Mouse (Mus musculus) gastrocnemius, postnatal 25 days (tissue): ENCODE data around the gene Clk3. TPM values are rescaled to one million over a fixed set of nuclear protein-coding genes. Genes with fewer than 3 reads are reported as not detected.
A peak's percentile ranks its signal among the peaks of the same experiment; 100 is the strongest.

Experiments used
- DNase-seq: peaks from one replicate; pipeline ENCODE4 v3.0.0; 2022
- long read RNA-seq, 2 experiments: library from polyadenylated mRNA; stranded (forward); transcript quantifications; one replicate each; pipeline ENCODE4 v2.0.0; 2021
- total RNA-seq, 2 experiments: library from RNA; stranded (reverse); gene quantifications; 1 replicate in 1 of 2; 2 replicates in 1 of 2; pipeline ENCODE4 v1.2.3; 2021

The Clk3 gene
- 10 to 100 TPM; 28.7 to 31.3 TPM for total RNA-seq
- long read RNA-seq, experiment 1, transcript Clk3-201 (13 exons, 2,496 nt): major isoform, 16 of 34 reads
- long read RNA-seq, experiment 1, partial matches to known transcripts: 3 of 34 reads
- long read RNA-seq, experiment 1, other reads (novel, unspliced or antisense): 15 of 34 reads
- long read RNA-seq, experiment 2, transcript Clk3-201 (13 exons, 2,496 nt): major isoform, 18 of 32 reads
- long read RNA-seq, experiment 2, partial matches to known transcripts: 5 of 32 reads
- long read RNA-seq, experiment 2, other reads (novel, unspliced or antisense): 9 of 32 reads

DNA sequence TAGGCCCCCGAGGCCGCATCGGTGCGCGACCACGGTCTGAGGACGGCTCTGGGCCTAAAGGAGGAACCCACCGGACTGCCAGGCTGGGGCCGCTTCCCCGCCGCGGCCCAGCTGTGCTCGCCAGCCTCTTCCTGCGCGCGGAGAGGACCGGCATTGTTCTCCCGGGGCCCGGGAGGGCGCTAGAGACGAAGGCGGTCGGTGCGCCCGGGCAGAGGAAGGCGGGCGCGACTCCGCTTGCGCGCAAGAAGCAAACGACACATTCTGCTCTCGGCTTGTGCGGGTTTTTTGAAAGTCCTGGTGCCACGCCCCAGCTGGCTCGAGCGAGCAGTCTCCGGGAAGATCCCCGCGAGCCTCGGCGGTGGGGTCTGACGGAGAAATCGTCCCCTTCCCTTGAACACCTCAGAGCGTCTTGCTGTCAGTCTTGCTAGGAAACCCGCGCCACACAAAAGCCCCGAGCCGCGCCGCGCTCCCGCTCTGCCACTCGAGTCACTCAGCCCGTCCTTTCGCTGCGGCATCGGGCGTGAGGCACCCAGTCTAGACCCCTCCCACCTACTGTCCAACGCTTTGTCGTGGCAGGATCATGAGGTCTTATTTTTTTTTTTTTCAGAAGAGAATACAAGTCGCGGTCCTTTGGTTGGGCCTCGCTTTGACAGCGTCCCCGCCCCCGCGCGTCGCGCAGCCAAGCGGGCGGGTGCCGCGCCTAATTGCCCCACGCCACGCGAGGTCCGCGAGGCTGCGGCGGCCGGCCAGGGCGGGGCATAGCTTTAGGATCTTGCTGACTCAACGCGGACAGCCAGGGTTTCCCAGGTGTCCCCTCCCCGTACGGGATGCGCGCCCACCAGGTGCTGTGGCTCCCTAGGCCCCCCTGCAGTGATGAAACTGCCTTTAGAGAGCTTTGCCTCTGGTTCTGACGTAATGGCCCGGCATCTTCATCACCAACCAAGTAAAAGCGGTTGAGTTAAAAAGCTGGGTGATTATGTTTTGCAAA, at the start of gene Clk3:
TSS of gene Clk3 (minus strand) at position 497 of the 988 bp plus-strand sequence.
- peak; percentile 62 for DNase-seq

DNA sequence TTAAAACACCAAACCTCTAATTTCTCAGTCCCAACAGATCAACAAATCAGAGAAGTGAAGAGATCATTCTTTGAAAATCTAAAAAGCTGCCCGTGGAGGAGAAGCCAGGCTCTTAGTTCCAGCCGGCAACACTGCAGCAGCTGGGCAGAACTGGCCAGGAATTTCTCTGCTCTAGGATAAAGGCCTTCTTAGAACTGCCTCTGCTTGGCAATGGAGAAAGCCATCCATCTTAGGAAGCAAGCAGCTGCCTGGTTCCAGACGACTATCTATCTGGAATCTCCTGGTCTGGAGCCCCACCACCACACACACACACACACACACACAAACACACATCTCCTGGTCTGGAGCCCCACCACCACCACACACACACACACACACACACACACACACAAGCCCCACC, 49.2 kb upstream of the Clk3 start:
- DNase-seq: no peak

DNA sequence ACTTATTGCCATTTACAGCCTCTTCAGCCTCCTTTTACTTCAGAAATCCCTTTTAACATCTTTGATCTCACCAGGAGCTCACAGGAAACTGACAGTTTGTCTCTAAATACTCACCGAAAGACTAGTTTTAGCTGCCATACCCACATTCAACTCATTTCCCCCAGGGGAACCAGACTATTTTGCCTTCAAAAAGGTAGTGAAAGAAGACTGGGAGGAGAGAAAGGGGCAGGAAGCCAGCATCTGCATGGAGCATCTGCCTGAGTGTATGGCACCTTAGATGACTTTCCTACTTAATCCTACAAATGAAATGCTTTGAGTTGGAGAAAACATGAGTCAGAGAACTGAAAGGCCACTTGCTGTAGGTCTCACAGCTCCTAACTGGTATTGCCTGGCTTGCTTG, 48.4 kb upstream of the Clk3 start:
- no peak for DNase-seq

- no peak for DNase-seq
These were observed 46.4 kb upstream of the Clk3 start for GRCm38 (mm10) chr9:57811793-57812733.

DNA sequence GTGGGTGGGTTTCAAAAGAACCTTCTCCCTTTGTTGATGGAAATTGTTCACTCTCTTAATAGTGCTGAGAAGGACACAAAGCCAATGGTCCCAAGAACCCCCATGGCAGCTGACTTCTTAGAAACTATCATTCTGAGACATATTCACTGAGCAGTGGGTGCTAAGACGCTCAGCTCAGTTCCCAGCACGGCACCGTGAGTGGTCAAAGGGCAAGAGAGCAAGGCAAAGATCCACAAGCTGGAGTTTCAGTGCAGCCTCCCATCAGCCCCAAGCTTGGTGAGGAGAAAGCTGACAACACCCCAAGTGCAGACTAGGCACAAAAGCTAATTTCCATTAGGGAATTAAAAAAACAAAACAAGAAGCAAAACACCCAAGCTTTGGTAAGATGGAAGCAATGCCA, 45.0 kb upstream of the Clk3 start:
- DNase-seq: no peak

GRCm38 (mm10) chr9:57808771-57809310, 43.2 kb upstream of the Clk3 start:
- DNase-seq: no peak

GRCm38 (mm10) chr9:57807174-57807651, 41.6 kb upstream of the Clk3 start:
- no peak for DNase-seq

- DNase-seq: no peak
These were observed 40.4 kb upstream of the Clk3 start for GRCm38 (mm10) chr9:57806066-57806481.

DNA sequence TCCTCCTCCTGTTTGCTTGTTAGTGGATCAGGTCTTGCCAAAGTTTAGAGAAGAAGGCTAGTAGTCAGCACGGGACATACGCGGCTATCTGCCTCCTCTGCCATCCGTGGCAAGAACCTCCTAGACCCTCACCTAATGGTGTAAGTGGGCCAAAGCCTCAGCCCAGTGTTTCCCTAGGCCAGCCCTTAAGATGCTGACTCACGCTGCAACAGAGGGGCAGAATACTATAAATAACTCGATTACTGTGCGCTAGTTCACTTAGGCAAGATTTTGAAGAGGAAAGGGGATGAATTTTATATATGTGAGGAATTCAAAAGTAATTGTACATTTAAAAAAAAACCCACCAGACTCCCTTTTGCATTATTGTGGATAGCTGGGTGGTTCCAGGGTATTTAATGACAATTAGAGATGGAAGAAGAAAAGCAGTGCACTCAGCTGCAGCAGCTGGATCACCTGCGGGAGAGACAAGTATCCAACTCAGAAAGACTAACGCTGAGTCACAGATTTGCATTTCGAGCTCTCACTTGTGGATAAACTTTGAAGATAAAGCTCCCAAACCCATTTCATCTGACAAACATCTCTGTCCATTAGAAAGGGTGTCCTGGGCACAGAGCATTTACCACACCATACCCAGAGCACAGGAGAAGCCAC, 39.6 kb upstream of the Clk3 start:
- DNase-seq: no peak

DNA sequence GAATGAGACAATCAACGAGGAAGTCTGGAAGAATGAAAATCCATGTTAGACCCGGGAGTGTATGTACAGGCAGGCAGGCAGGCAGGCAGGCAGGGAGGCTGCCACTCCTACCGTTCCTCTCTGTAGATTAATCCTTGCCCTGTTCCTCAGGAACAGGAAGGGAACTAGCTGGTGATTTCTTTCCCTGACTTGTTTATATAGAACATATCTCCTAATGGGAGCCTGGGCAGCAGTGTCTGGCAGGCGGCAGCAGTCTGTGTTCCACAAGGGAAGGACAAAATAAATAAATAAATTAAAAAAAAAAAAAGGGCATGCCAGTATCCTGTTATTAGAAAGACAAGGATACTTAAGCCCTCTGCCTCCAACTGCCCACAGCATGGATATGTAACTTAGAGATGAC, 38.2 kb upstream of the Clk3 start:
- DNase-seq: no peak

DNA sequence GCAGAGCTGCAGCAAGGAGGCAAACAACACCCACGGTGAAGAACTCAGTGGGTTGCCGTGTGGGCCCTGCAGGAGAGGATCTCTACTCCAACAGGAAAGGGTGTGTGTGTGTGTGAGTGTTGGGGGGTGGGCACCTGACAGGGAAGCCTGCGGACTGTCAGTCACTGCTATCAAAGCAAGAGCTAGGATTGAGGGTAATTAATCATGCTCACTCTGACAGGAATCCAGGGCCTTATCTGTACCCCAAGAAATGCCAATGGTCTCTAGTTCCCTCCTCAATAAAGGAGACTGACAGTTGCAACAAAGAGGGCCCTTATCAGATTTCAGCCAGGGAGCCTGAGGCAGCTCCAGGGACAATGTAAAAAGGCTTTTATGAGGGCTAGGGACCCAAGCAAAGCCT, 37.4 kb upstream of the Clk3 start:
- DNase-seq: no peak

DNA sequence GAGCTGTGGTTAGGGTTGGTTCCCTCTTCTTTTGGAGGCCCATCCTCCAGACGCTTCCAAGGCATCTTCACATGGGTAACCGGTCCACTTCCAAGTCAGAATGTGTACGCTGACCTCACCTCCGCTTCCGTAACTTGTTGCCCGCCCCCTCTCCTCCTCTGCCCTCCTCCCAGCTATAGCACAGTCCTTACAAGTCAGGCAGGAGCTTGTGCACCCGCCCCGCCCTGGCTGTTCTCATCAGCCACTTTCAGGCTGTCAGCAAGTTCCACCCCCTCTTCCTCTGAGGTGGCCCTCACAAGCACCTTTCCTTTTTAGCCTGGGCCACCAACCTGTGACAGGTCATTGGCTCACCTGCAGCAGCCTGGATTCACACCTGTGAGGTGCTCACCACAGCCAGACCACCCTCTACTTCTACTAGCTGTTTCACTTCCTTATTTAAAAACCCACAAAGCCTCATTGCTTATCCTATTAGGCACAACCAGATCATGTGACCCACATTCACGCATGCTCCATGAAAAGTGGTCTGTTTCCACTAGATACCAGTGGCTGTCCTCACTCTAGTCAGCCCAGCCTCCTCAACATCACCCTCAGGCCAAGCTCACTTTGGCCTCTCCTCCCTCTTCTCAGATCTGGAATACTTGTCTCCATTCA, 34.8 kb upstream of the Clk3 start:
- no peak for DNase-seq

- DNase-seq: peak; percentile 42
These were observed 33.1 kb upstream of the Clk3 start for GRCm38 (mm10) chr9:57798725-57799253.

GRCm38 (mm10) chr9:57797456-57797855, 31.8 kb upstream of the Clk3 start:
- DNase-seq: no peak

DNA sequence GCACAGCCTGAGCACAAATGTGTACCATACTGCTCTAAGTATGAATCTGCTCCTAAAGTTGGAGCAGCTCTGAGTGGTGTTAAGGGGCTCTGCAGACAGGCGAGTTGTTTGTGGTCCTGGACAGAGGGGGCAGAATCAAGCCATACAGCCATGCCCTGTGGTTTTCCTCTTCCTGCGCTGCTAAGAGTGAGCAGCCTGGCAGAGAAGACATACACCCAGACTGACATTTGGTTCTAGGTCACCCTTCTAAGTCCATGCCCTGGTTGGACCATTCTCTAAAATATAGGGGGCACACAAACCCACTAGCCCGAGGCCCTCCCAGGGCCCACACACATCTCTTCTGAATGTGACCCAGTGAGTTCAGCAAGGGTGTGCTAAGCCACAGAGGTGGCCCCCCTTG, 24.1 kb upstream of the Clk3 start:
- no peak for DNase-seq

- DNase-seq: no peak
These were observed 17.0 kb upstream of the Clk3 start for GRCm38 (mm10) chr9:57782656-57783055.

DNA sequence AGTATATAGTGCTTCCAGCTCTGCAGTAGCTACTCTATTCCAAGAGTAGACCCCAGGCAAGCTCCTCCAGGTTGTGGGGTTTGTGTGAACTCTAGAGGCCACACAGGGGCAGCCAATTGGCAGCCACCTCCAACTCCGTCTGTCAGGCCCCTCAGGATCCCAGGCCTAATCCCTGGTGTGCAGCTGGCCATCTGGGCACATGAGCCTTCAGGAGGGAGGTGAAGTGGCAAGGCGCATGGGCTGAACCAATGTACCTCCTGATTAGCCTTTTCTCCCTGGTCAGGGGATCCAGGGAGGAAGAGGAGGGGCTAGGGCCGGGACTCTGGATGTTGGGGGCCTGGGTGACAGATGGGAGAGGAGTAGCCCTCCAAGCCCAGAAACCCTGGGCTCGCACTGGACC, 10.1 kb upstream of the Clk3 start:
- DNase-seq: no peak

DNA sequence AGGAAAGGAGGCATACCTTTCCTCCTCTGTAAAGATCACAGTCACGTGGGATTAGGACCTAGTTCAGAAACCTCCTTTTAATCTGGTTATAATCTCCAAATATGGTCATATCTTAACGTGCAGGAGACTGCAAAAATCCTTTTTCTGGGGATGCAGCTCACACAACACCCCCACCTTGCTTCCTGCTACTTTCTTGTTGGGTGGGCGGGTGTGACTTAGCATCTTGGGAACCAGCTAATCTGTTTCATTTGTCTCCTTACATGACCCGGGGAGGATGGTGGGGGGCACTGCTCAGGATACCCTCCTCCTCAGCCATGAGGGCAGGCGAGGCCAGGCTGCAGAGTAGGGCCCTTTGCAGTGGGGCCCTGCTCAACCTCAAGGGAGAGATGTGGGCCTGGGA, 9.4 kb upstream of the Clk3 start:
- DNase-seq: no peak

DNA sequence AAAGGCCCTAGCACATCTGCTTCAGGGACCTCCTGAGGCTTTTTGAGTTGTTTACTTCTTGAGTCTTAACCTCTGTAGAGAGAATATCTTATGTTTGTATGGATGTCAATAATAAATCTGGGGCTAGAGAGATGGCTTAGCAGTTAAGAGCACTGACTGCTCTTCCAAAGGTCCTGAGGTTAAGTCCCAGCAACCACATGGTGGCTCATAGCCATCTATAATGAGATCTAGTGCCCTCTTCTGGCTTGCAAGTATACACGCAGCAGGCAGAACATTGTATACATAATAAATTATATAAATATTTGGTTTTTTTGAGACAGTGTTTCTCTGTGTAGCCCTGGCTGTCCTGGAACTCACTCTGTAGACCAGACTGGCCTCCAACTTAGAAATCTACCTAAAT, 8.5 kb upstream of the Clk3 start:
- no peak for DNase-seq

DNA sequence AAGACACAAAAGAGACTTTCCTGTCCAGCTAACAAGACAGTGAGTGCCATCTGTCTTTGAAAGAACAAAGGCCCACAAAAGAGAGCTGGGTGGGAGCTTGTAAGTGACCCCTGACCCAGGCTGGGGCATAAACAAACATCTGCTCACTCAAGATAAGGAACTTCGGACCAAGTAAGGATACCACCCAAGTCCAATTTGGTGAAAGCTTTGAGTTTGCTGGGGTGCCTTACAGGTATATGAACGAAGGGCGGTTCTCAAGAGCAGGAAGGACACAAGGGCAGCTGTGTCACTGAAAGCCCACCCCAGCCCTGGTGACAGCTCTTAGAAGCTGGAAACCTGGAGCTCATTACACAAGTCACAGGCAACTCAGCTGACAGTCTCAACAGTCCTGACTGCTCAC, 8.1 kb upstream of the Clk3 start:
- DNase-seq: no peak
